Mouse (Mus musculus) layer of hippocampus, adult 18-20 months (tissue): ENCODE measurements at regions not wholly inside any gene's neighbourhood (a gene's known extent, or its start where the extent isn't known, plus 50 kb on each side); places are given as distances from the start of the nearest gene placed in this dataset.
A peak's percentile ranks its signal among the peaks of the same experiment; 100 is the strongest.

Source experiments
- DNase-seq, 2 experiments: peaks; one replicate each; pipeline ENCODE4 v3.0.0; 2022; ENCODE audit warnings: low spot score in 2 of 2

GRCm38 (mm10) chr10:117896911-117897643 lies 51.2 kb upstream of the Rap1b start:
- no peak for DNase-seq

- no peak for DNase-seq
Measured at GRCm38 (mm10) chr10:117897766-117898165, 51.9 kb upstream of the Rap1b start.

GRCm38 (mm10) chr10:117898391-117898790 lies 52.6 kb upstream of the Rap1b start:
- no peak for DNase-seq

DNA sequence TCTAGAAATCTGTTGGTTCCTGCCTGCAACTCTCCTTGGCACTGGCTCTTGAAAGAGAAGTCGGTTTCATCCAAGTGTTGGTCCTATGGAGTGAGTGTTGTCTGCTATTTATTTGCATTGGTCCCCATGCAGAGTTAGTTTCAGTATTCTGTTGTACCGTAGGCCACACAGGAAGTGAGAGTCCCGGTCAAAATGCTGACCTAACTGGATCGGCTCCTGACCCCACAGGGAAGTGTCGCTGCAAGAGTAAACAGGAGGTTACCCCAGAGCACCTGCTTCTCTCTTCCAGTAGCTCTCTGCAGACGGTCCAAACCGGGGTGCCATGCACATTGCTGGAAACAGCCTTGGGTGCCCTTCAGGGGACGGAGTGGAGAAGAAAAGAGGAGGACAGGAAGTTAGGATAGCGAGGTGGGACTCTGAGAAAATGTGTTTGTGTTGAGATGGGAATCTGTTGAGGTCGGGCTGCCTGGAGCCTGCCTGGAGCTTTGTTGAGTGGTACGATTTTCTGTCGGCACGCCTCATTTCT lies 53.6 kb upstream of the Rap1b start:
- DNase-seq, result no peak

GRCm38 (mm10) chr10:117905666-117906266 lies 59.9 kb upstream of the Rap1b start:
- peak in 1 of 2 experiments; percentile 52 for DNase-seq

DNA sequence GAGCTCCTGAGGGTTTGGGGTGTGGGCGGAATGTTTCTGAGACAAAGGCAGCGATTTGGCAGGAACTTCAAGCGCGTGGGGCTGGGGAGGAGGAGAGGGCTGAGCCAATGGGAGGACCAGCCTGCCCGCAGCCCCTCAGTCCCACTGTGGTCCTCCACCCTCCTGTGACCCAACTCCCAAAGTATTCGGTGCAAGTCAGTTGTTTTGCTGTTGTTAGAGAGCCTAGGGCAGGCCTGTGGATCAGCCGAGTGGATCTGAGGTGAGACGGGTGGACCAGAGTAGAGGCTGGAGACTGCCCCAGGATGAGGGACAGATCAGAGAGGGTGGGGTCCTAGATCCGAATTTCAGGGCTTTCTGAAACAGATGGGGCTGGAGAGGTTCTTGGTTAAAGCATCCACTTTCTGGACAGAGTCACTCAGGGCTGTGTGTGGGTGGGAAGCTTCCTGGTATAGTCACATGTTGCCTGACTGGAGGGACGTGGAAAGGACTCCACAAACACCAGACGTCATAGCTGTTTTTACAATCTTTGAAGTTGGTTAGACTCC lies 60.5 kb upstream of the Rap1b start:
- DNase-seq, result peak; percentile 66 to 79

DNA sequence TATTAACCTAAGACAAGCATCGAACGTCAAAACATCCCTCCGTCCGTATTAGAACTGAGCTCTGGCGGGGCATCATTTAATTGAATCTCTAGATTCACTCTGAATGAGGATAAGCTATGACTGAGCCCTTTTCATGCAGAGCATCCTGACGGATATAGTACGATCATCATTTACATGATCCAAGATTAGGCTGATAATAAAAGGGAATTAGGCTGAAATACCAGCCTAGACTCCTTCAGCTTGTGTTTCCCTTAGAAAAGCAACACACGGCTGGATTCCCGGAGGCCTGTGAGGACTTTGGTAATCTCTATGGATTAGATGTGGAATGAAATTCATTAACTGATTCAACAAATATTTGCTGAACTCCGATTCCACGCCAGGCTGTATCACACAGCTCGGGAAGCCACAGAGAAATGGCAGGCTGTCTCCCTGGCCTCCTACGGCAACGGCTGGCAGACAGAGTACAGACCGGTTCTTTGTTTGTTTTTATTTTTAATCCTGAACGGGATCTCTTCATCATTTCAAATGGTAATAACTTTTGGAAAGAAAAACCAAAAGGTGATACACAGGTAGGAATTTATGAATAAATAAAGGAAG lies 62.3 kb upstream of the Rap1b start:
- peak in 1 of 2 experiments; percentile 42 for DNase-seq

DNA sequence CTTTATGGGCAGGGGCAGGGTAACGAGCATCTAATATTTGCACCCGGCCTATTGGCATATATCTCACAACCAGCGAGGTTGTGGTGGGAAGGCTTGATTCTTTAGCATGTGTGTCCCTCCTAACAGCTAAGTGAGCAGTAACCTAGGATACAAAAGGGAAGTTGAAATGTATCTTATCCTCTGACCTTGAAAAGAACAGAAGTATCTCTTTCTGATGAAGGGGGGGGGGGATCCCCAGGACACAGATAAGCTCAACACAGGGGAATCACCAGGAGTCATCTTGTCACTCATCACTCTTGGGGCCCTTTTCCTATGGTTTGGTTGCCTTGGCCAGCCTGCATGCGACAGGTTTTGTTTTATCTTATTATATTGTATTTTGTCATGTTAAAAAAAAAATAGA lies 63.3 kb upstream of the Rap1b start:
- DNase-seq, result no peak

GRCm38 (mm10) chr10:117909811-117910239 lies 64.0 kb upstream of the Rap1b start:
- DNase-seq, result no peak

DNA sequence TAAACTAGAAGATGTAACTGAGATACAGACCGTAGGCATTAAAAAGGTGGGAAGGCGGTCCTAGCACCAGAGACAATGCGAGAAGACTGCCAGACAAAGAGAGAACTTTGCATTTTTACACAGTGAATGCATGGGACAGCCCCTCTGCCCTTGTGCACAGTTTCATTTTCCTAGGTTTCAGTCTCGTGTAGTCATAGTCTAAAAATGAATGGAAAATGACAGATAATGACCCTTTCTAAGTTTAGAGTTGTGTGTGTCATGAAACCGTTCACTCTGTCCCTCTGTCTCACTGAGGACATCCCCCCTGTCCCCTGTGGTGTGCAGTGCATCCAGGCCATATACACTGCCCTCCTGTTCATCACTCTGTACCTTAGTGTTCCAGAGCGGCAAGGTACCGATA lies 64.6 kb upstream of the Rap1b start:
- no peak for DNase-seq

- DNase-seq, result no peak
Measured at GRCm38 (mm10) chr10:117915011-117915735, 69.3 kb upstream of the Rap1b start.

GRCm38 (mm10) chr10:117916280-117916679 lies 70.4 kb upstream of the Rap1b start:
- DNase-seq, result peak in 1 of 2 experiments; percentile 27

- DNase-seq, result no peak
Measured at GRCm38 (mm10) chr10:117917870-117918269, 72.0 kb upstream of the Rap1b start.

DNA sequence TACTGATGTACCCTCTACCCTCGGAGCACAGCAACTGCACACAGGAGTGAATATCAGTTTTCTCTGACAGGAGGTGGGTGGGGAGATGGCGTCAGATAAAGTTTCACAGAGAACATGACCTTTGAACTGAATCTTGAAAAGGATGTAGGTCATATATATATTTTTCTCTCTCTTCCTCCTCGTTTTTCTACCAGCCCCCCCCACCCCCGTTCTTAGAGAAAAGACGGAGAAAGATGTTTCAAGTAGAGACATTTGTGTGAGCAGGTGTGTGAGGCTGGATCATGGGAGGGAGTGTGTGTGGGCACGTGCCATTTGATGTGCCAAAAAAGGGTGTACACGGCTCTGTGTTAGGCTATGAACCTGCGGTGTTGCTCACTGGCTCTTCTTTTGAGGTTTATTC lies 72.8 kb upstream of the Rap1b start:
- no peak for DNase-seq

GRCm38 (mm10) chr10:117919186-117919941 lies 73.5 kb upstream of the Rap1b start:
- no peak for DNase-seq

GRCm38 (mm10) chr10:117925186-117925585 lies 79.4 kb upstream of the Rap1b start:
- no peak for DNase-seq

- no peak for DNase-seq
Measured at GRCm38 (mm10) chr10:117925611-117926555, 80.0 kb upstream of the Rap1b start.

GRCm38 (mm10) chr10:117928998-117929397 lies 83.2 kb upstream of the Rap1b start:
- DNase-seq, result no peak

GRCm38 (mm10) chr10:117934797-117935196 lies 89.0 kb upstream of the Rap1b start:
- DNase-seq, result no peak
